Mouse (Mus musculus) mouse embryonic stem cell (cell line): ENCODE data around the gene Ptgfrn.

Experiments
- in situ Hi-C, 2 experiments: fragments of 300-500 bp; cut with MboI; formaldehyde crosslinking; loops; 1 replicate in 1 of 2; 3 replicates in 1 of 2; pipeline ENCODE4 v1.14.3; 2019 to 2020; ENCODE audit warnings: low sequenced_read_pairs in 2 of 2, low pct_unique_long_range_greater_than_20kb in 1 of 2, mixed read lengths in 1 of 2; ENCODE audit not compliant: unreplicated experiment in 1 of 2

Ptgfrn gene

GRCm38 (mm10) chr3:101122479-101122878 is 12.4 kb upstream of the Ptgfrn start:
- in situ Hi-C loops, result no loop called here

DNA sequence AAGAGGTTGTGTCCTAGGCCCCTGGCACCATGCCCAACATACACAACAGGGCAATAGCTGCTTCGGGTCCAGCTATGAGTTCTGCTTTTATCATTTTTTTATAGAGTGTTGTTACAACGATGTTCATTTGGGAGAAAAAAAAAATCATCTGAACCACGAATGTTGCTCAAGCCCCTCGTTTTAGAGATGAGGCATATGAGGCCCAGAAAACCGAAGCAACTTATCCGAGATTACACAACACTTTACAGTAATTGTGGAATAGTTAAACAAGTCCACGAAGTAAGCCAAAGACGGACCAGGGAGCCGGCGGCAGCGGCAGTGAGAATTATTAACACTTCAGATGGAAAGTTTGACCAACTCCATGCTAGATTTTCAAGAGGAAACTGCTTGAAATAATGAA is 7.7 kb upstream of the Ptgfrn start:
- in situ Hi-C loops, result no loop called here

- in situ Hi-C loops, result no loop called here
Measured at GRCm38 (mm10) chr3:101117386-101117749, 7.3 kb upstream of the Ptgfrn start.

GRCm38 (mm10) chr3:101116431-101117385 is 6.6 kb upstream of the Ptgfrn start:
- in situ Hi-C loops, result no loop called here

- in situ Hi-C loops, result no loop called here
Measured at GRCm38 (mm10) chr3:101112518-101112894, 2.4 kb upstream of the Ptgfrn start.

DNA sequence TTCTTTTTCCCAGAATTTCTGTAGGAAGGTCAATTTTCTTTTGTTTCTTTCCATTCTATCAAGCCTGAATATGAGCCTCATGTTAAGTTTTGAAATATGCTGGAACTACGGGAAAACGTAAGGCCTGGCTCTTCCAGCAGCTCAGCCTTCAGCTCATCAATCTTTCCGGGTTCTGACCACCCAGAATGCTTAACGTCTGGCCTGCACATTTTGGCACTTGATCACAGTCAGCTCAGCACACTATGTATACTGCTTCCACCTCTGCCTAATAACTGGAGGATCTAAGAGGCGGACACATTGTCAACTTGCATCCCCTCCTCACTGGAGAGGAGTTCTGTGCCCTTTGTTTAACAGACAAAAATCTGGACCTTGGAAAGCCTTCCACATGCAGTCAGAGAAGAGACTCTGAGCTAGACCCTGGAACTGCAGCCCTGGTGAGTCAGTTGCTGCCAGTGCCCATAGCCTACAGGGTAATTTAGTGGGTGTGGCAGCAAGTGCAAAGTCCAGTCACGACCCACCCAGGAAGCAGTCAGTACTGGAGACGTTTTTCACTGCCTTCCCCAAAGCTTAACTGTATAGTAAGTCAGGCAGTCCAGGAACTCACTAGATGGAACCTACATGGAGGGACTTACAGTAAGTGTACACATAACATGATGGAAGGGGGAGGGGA is 1.9 kb upstream of the Ptgfrn start:
- in situ Hi-C loops, result no loop called here

DNA sequence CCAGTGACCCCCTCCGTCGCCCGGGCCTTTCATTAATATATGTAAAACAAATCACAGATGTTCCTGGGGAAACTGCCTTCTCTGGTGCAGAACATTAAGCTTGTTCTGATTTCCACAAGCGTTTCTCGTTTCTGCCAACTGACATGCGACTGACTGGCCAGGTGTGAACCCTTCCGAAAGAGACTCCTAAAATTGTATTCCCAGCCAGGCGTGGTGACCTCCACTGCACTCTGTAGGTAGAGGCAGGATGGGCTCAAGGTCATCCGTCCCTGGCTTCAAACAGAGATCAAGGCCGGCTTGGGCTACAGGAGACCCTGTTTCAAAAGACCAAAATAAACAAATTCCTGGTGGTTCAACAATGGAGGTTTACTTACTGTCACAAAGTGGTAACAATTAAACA is 1.2 kb upstream of the Ptgfrn start:
- in situ Hi-C loops, result no loop called here

DNA sequence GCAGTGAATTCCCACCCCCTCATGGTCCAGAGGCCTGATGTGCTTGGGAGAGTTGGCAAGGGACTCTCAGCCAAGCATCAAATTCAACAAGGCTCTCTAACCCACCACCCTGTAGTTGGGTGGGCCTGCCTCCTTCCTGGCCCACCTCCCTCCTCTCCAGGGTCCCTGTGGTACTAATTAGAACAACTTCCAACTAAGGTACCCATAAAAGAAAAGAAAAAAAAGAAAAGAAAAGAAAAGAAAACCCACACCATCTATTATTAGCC is 693 bp upstream of the Ptgfrn start:
- in situ Hi-C loops, result no loop called here

- in situ Hi-C loops, result no loop called here
Measured at GRCm38 (mm10) chr3:101109558-101110021, 488 bp downstream of the Ptgfrn start.

GRCm38 (mm10) chr3:101108848-101109247 is 1.2 kb downstream of the Ptgfrn start:
- in situ Hi-C loops, result no loop called here

DNA sequence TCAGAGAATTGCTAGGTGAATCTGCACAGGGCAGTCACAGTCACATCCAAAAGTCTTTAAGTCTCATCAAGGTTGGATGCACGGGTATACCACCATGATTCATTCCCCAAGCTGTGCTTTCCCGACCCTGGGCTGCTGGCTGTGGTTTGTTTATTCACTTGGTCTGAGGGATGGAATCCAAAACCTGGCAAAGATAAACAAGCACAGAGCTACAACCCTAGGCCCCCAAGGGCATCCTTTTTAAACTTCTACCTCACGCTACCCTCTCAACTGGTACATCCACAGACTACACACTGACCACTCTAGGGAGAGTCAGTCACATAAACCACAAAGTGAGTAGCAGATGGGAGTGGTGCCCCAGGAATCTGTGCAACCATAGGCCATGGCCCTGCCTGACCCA is 1.8 kb downstream of the Ptgfrn start:
- in situ Hi-C loops, result no loop called here

DNA sequence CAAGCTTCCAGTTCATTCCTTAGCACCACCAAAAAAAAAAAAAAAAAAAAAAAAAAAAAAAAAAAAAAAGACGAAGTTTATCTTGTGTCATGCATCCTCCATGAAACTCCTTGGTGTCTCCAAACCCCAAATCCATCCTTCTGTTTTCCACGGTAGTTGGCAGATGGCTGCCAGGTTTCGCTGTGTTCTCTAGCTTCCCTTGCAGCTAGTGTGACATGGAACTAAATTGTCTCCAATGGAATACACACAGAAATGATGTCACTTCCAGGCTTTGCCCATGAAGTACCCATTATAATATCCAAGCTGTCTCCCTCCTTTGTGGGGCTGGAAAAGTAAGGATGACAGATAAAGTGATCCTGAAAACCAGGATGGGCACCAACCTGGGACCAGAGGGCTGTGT is 3.8 kb downstream of the Ptgfrn start:
- in situ Hi-C loops, result no loop called here

DNA sequence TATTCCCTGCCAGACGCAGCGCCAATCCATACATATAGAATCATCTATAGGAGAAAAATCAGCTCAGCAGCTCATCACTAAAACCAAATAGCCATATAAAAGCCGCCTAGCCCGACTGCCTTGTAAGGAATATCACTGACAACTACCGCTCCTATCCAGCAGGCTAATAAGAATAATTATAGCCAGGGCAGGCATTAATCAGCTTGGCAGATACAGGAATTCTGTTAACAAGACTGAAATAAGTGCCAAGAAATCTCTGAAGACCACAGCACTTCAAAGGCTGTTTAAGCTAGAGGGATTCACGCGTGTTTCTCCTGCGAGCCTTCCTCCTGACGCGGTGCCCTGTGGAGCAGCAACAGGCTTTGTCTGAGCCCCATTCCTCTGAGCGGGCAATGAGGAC is 4.6 kb downstream of the Ptgfrn start:
- in situ Hi-C loops, result no loop called here

DNA sequence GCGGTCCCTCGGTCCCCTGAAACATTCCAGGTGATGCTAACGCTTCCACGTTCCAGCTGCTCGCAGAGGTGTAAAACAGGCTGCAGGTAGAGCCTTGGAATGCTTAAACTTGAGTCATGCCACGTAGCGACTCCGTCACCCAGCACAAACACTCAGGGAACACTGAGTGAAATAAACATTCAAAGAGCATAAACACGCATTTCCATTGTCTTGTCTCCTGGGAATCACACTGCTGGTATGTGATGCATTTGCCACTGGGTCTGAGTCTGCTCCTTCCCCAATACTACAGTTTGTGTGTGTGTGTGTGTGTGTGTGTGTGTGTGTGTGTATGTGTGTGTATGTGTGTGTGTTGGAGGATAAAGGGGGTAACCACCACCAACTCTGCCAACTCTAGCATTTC is 5.2 kb downstream of the Ptgfrn start:
- in situ Hi-C loops, result no loop called here

- in situ Hi-C loops, result no loop called here
Measured at GRCm38 (mm10) chr3:101103770-101104169, 6.3 kb downstream of the Ptgfrn start.

GRCm38 (mm10) chr3:101102106-101102505 is 8.0 kb downstream of the Ptgfrn start:
- in situ Hi-C loops, result no loop called here

GRCm38 (mm10) chr3:101101184-101101583 is 8.9 kb downstream of the Ptgfrn start:
- in situ Hi-C loops, result no loop called here

- in situ Hi-C loops, result no loop called here
Measured at GRCm38 (mm10) chr3:101099701-101100357, 10.2 kb downstream of the Ptgfrn start.

DNA sequence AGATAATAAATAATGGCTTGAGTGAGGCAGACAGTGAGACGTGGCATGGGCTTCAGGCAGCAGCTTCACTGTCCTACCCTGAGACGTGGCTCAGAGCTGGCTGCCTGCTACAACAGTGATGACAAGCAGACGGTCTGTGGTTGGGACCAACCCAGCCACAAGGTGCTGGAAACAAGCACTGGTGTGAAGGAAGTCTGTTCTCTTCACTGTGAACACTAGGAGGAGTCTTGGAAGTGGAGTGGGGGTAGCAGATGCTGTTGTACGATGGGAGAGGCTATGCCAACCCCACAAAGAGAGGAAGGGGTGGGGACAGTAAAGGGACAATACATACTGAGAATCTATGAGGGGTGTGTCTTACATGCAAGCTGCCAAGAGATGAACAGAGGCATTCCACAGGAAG is 12.0 kb downstream of the Ptgfrn start:
- in situ Hi-C loops, result no loop called here
